ENCODE assay signal across 20 mouse cellular contexts in the genomic region with DNA sequence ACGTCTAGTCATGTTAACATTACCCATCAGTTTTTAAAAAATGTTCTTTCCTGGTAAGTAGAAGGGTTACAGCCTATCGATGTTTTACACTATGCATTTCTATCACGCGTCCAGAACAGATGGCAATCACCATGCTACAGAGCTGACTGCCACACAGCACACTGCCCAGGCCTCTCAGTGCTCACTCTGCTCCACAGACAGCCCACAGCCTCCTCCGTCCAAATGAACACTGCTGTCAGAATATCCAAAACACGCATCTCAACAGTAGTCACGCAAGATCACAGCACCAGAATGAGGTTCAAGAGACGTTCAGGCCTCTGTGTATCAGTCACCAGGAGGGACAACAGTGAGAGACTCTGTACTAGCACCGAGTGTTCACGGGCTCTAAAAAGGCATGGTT.
A peak's percentile ranks its signal among the peaks of the same experiment; 100 is the strongest.
DNase-seq lines count a peak whose midpoint lies in the region; ATAC-seq and TF ChIP-seq lines count a peak whose summit lies in the region.
"Had no signal": no experiment of that assay in that cellular context is flagged by ENCODE, and none has a peak within 500 bp of the region (broad histone marks: within the 10 kb centered on the region; RNA-seq: fewer than 3 reads in every experiment).

No protein-coding gene starts in this region.

- H3K4me3 ChIP-seq in left cerebral cortex, adult 2 months, result no peak overlapping the region
- H3K4me3 ChIP-seq: embryonic facial prominence, embryonic 10.5 days; forebrain, embryonic 13.5 days; heart, embryonic 15.5 days; hindbrain, embryonic 15.5 days had no signal

- peak overlapping the region; percentile 32; the same call in 1 of the 2 replicates for H3K27ac ChIP-seq in left cerebral cortex, adult 2 months
- H3K27ac ChIP-seq: embryonic facial prominence, embryonic 10.5 days; forebrain, embryonic 13.5 days; heart, embryonic 15.5 days; hindbrain, embryonic 15.5 days had no signal

- no peak for TF ChIP-seq CTCF in left cerebral cortex, adult 2 months (IDR thresholded peaks at IDR 0.05)

- intact Hi-C loops in left cerebral cortex, adult 2 months (cut with DNase I), result no loop called here

- DNase-seq in cerebellum, postnatal 4 days (ENCODE audit: low spot score in 2 of 2), result no peak
- DNase-seq in heart, adult 11 months, result peak; percentile 77
- no peak for DNase-seq in heart, adult 8-10 months (ENCODE audit: low spot score)
- DNase-seq in left cerebral cortex, adult 2 months (ENCODE audit: extremely low spot score in 1 of 2, low spot score in 2 of 2), result no peak
- DNase-seq in left cerebral cortex, adult 18-20 months (ENCODE audit: low spot score in 2 of 2), result no peak
- peak; percentile 50 to 61 for DNase-seq in cerebellum, postnatal 25 days
- no peak for DNase-seq in kidney, adult 18-20 months
- DNase-seq: adrenal gland, postnatal 10 days; B cell, adult 2 months; forebrain, postnatal 0 days; gastrocnemius, postnatal 14 days; heart, postnatal 36 days; kidney, adult 8-10 months had no signal

- ATAC-seq in cerebellum, adult (ENCODE audit: insufficient number of reproducible peaks, low FRiP score, low TSS enrichment), result peak; percentile 70
- ATAC-seq: CD4-positive, CD25-positive, alpha-beta regulatory T cell, adult 4 months; forebrain, embryonic 13.5 days; forebrain, postnatal 0 days; intestine, embryonic 16.5 days had no signal

Comparison
In these comparisons a context has a peak if more than half of its experiments do, and no peak if none do; other contexts are left out.
1. DNase-seq: peak in heart, adult 11 months (single experiment) and cerebellum, postnatal 25 days (2 of 2); none in cerebellum, postnatal 4 days (0 of 2), heart, adult 8-10 months (single experiment), left cerebral cortex, adult 2 months (0 of 2), left cerebral cortex, adult 18-20 months (0 of 2) and kidney, adult 18-20 months (single experiment).